Mouse (Mus musculus) limb, embryonic 13.5 days (tissue): ENCODE data around the gene Dimt1. TPM values are rescaled to one million over a fixed set of nuclear protein-coding genes. Genes with fewer than 3 reads are reported as not detected.
A peak's percentile ranks its signal among the peaks of the same experiment; 100 is the strongest.
"Not testable (repeated sequence)": the region's sequence is repeated elsewhere in the genome, so short reads cannot be mapped to it uniquely, and the experiment has no call there.

Experiments
- ATAC-seq: fragments of 200-750 bp; cut with Nextera tagmentation; 2 replicates; pipeline ENCODE4 v1.8.0; 2017; ENCODE audit warnings: low read depth, moderate number of reproducible peaks, moderate TSS enrichment; ENCODE audit not compliant: low FRiP score
- H3K27ac ChIP-seq: fragments of 300-500 bp; sonication (generic); 2 replicates; pipeline ENCODE4 v1.5.1; 2015; ENCODE audit warnings: inconsistent platforms, mild to moderate bottlenecking, moderate library complexity
- H3K27me3 ChIP-seq: fragments of 300-500 bp; sonication (generic); 2 replicates; pipeline ENCODE4 v1.6.1; 2015; ENCODE audit warnings: mild to moderate bottlenecking, inconsistent platforms
- H3K36me3 ChIP-seq: fragments of 300-500 bp; sonication (generic); 2 replicates; pipeline ENCODE4 v1.6.1; 2015; ENCODE audit warnings: inconsistent platforms, mild to moderate bottlenecking, moderate library complexity
- H3K4me1 ChIP-seq: fragments of 300-500 bp; sonication (generic); 2 replicates; pipeline ENCODE4 v1.6.1; 2015; ENCODE audit warnings: inconsistent platforms
- H3K4me2 ChIP-seq: fragments of 300-500 bp; sonication (generic); replicated peaks from 2 replicates; pipeline ENCODE4 v1.6.1; 2015; ENCODE audit warnings: inconsistent platforms, mild to moderate bottlenecking, moderate library complexity
- H3K4me3 ChIP-seq: fragments of 300-500 bp; sonication (generic); 2 replicates; pipeline ENCODE4 v1.5.1; 2015; ENCODE audit warnings: moderate library complexity, mild to moderate bottlenecking, inconsistent platforms
- H3K9ac ChIP-seq: fragments of 300-500 bp; sonication (generic); 2 replicates; pipeline ENCODE4 v1.6.1; 2015; ENCODE audit warnings: mild to moderate bottlenecking, inconsistent platforms
- H3K9me3 ChIP-seq: fragments of 300-500 bp; sonication (generic); 2 replicates; pipeline ENCODE4 v1.6.1; 2016; ENCODE audit warnings: inconsistent platforms
- WGBS: fragments of 180-500 bp; shearing (Covaris S2); methylation state at CpG from one replicate; pipeline ENCODE4 v1.1.7; 2015; 5-methylcytosine and 5-hydroxymethylcytosine counted together
- polyA plus RNA-seq: library from polyadenylated mRNA; unstranded; fragments of >200 nt; fragmentation: Nextera tagmentation; extraction: Ambion mirVana; gene quantifications from 2 replicates; pipeline ENCODE4 v1.2.1, GENCODE M21; 2015

Dimt1 gene
- 52.0 and 53.9 TPM in 2 replicates for polyA plus RNA-seq

DNA sequence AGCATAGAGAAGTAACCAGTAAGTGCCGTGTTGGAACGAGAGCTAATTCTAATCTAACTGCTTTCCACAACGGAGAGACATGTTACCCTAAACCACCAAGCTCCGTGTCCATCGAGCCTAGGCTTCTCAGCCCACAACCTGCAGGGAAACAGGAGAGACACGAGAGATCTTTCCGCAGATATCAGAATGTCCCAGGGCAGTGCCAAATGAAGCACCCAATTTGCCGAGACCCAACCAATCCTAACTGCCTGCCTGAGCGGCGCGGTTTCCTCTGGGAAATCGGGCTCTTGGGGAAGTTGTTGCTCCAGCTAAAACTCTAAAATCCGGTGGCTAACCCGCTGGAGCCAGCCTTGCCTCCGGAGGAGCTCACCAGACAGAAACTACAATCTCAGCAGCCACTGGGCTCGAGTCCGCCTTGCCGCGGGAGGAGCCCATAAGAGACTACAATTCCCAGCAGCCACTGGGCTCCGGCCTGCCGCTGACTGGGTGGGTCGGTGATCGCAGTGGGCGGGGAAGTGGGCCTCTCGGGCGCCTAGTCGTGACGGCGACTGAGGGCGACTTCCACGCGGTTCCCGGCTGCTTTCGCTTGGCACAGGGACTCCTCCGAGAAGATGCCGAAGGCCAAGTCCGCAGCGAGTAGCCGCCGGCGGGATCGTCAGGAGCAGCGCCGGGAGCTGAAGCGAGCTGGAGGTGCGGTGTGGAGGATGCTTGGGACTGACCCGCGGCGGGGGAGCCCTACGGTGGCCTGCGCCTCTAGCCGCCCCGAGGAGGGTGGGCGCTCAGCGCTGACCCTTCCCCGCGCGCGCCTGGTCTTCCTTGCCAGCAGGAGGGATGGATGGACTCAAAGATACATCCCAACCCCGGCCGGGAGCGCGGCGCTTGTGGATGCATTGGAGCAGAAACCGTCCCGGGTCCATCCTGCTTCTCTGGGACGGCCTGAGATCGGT is at the start of gene Dimt1:
Gene Dimt1 (plus strand): TSS at position 534 of the 947 bp plus-strand sequence.
- peak; percentile 100 for ATAC-seq

DNA sequence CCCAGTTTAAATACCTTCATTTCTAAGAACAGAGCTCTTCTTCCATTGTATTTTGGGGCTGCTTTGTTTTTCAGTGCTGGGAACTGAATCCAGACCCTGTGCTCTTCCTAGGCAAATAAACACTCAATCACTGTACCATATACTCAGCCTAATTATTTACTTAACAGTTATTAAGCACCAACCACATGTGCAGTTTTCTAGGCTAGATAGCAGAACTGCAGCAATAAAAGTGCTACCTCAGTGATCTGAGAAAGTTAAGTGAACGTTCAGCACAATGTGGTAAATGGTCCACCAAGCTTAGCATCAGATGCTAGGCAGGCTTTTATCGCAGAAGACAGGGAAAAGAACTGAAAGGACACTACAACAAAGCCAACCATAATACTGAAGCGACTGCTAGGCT is 42.3 kb upstream of the Dimt1 start:
- 75% methylated on average over 3 of the region's 3 CpGs for WGBS
- H3K9me3 ChIP-seq: no peaks in the 10 kb centered on the region
- H3K36me3 ChIP-seq: peaks cover 48% of the 10 kb centered on the region

More for the DNA sequence above, at the start of gene Dimt1:
- Histone ChIP-seq H3K9me3 (no peaks in the 10 kb centered on the region), H3K27me3 (no peaks in the 10 kb centered on the region), H3K36me3 (peaks cover 25% of the 10 kb centered on the region), H3K4me1 (peaks cover 17% of the 10 kb centered on the region), H3K4me3 (peak within 1 kb of the TSS; percentile 90), H3K27ac (peak within 1 kb of the TSS; percentile 63), H3K4me2 (peak within 1 kb of the TSS; percentile 78), H3K9ac (peak within 1 kb of the TSS; percentile 93)
- WGBS: under 1% methylated on average over 64 of the region's 68 CpGs

DNA sequence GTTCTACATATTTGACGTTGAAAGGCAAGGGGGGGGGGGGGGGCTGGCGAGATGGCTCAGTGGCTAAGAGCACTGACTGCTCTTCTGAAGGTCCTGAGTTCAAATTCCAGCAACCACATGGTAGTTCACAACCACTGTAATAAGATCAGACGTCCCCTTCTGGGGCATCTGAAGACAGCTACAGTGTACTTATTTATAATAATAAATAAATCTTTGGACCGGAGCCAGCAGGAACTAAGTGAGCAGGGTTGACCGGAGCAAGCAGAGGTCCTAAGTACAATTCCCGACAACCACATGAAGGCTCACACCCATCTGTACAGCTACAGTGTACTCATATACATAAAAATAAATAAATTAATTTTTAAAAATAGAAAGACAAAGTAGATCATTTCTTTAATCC is 41.8 kb upstream of the Dimt1 start:
- H3K27me3 ChIP-seq, H3K9ac ChIP-seq, H3K4me1 ChIP-seq, H3K4me2 ChIP-seq, H3K4me3 ChIP-seq, H3K9me3 ChIP-seq, H3K27ac ChIP-seq, ATAC-seq: not testable (repeated sequence)
- whole genome bisulfite sequencing: 83% methylated on average over 6 of the region's 6 CpGs
- peaks cover 48% of the 10 kb centered on the region for H3K36me3 ChIP-seq

More for the DNA sequence above, 42.3 kb upstream of the Dimt1 start:
- no peak overlapping the region for H3K9ac ChIP-seq
- no peaks in the 10 kb centered on the region for H3K4me1 ChIP-seq
- no peak for ATAC-seq
- no peak overlapping the region for H3K27ac ChIP-seq
- H3K4me2 ChIP-seq: no peak overlapping the region
- H3K27me3 ChIP-seq: no peaks in the 10 kb centered on the region
- H3K4me3 ChIP-seq: no peak overlapping the region

DNA sequence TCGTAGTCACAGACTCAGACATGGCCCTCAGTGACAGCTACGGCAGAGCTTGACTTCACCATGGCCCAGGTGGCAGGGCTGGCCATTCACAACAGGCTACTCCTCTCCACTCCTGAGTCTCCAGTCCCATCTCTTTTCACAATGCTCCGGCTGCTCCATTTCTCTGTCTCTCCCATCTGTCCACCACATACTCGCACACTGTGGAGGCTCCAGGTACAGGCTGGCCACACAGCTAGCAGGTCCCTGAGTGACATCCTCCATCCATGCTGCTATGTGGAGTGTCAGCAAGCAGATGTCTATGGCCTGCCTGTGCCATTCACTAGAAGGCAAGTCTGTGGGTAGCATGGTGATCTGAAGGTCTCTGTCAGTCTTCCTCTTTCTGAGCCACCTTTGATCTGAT is 39.7 kb upstream of the Dimt1 start:
- WGBS: 95% methylated on average over 4 of the region's 4 CpGs
- H3K9ac ChIP-seq: no peak overlapping the region
- peaks cover 46% of the 10 kb centered on the region for H3K36me3 ChIP-seq
- H3K4me2 ChIP-seq: no peak overlapping the region
- no peak overlapping the region for H3K27ac ChIP-seq
- no peak overlapping the region for H3K4me3 ChIP-seq
- no peak for ATAC-seq
- H3K4me1 ChIP-seq: no peaks in the 10 kb centered on the region
- no peaks in the 10 kb centered on the region for H3K9me3 ChIP-seq
- no peaks in the 10 kb centered on the region for H3K27me3 ChIP-seq

DNA sequence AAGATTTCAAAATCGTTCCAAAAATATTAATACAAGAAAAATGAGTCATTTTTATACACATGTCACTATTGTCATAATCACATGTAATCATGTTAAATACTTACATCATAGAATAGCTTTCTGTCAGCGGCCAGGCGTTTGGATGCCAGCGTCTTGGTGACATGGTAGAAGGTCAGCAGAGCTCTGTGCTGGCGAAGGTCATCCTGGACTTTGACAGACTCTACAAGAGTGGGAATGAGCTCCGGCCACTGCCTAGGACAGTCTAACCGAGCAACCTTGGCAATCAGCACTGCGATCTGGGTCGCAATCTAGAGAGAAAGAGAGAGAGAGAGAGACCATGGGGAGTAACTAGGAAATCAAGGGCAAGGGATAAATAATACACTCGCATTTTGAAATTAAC is 36.8 kb upstream of the Dimt1 start:
- no peak overlapping the region for H3K4me2 ChIP-seq
- H3K4me3 ChIP-seq: no peak overlapping the region
- H3K27ac ChIP-seq: no peak overlapping the region
- no peaks in the 10 kb centered on the region for H3K27me3 ChIP-seq
- no peak overlapping the region for H3K9ac ChIP-seq
- peaks cover 46% of the 10 kb centered on the region for H3K36me3 ChIP-seq
- no peaks in the 10 kb centered on the region for H3K4me1 ChIP-seq
- H3K9me3 ChIP-seq: no peaks in the 10 kb centered on the region
- ATAC-seq: no peak
- WGBS: 95% methylated on average over 10 of the region's 10 CpGs

DNA sequence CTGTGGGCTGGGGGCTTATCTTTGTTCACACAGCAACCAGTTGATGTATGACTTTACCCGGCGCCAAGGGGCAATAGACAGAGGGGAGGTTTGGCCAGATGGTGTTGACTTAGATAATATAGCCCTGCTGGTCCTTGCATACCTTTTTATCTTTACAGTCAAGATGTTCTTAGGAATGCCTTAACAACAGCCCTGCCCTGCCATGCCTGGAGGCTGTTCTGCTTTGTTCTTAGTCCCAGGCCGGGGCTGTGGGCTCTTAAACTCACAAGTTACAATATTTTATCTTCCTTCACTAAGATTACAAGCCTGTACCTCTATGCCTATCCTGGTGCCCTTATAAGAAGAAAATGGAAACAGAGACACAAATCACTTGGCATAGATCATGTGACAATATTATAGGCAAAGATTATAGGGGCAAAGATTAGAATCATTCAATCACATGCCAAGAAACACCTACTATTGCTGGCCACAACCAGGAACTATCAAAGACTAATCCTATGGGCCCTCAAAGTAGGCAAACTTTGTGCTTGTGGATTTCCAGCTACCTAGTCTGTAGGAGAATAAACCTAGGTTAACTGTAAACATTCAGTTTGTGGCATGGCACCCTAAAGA is 33.7 kb upstream of the Dimt1 start:
- Histone ChIP-seq H3K9ac (no peak overlapping the region), H3K27ac (no peak overlapping the region), H3K4me2 (no peak overlapping the region), H3K4me1 (no peaks in the 10 kb centered on the region), H3K9me3 (no peaks in the 10 kb centered on the region), H3K27me3 (no peaks in the 10 kb centered on the region), H3K4me3 (no peak overlapping the region), H3K36me3 (peaks cover 22% of the 10 kb centered on the region)
- ATAC-seq: no peak
- 36% methylated on average over 3 of the region's 3 CpGs for WGBS

DNA sequence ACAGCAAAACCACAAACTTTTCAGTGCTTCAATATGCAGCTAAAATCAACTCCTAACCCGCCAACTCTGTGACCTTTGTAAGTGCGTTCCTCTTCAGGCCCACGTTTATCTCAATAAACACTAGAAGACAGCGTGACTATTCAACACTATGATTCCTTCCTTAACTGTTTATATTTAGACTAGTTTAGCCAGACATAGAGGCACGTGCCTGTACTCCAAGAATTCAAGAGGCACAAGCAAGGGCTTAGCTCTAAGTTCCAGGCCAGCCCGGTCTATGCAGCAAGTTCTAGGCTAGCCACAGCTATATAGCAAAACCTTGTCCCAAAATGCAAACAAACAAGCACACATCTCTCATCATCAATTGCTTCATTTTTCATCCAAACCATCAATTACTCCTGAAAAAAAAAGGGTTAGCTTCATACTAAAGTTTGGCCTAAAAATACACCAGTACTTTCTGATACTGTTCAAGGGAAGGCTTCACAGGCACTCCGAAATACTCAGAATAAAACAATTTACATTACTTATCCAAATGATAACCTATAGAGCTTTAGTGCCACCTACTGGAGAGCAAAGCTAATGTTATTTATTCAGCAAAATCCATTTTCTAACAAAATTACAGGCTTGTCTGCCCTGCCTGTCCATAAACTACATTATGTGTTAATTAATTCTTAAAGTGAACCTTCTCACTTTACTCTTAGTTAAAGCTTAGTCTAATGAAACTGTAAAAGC is 28.4 kb upstream of the Dimt1 start:
- Histone ChIP-seq H3K4me2 (no peak overlapping the region), H3K4me3 (no peak overlapping the region), H3K27ac (no peak overlapping the region), H3K4me1 (no peaks in the 10 kb centered on the region), H3K9me3 (no peaks in the 10 kb centered on the region), H3K9ac (no peak overlapping the region), H3K27me3 (no peaks in the 10 kb centered on the region), H3K36me3 (peaks cover 34% of the 10 kb centered on the region)
- 91% methylated on average over 7 of the region's 7 CpGs for WGBS
- no peak for ATAC-seq

DNA sequence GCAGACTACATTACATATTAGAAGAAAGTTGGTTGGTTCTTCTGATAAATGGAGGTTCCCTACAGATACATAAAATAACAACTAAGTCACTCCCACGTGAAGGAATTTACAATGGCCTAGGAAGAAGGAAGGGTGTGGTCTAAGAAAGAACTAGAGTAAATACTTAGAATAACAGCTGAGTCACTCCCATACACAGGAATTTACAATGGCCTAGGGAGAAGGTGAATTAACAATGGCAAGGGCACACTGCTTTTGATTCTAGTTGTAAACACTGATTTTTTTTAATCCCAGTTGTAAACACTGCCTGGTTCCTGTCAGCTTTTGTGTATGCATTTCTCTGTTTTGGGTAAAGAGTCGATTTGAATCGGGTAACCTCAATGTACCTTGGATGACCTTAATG is 21.0 kb upstream of the Dimt1 start:
- not testable (repeated sequence) for H3K27ac ChIP-seq, H3K9me3 ChIP-seq, H3K4me2 ChIP-seq, H3K4me3 ChIP-seq, H3K9ac ChIP-seq, ATAC-seq, H3K27me3 ChIP-seq, H3K4me1 ChIP-seq
- WGBS: 90% methylated on average over 3 of the region's 3 CpGs
- H3K36me3 ChIP-seq: peaks cover 39% of the 10 kb centered on the region

DNA sequence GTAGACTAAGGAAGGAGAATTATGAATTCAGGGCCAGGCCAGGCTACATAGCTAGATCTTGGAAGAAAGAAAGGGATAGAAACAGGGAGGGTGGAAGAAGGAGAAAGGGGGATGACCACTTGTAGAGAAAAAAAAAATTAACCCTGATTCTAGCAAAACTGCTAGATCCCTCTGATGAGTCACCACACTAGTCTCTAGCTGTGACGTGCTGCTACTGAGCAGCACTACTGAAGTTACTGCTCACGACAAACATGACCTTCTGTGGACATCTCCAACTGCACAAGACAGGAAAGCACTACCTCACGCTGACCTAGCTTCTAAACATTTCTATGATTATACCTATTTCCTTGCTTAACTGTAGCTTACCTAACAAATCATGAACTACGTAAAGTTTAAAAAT is 18.6 kb upstream of the Dimt1 start:
- H3K4me1 ChIP-seq: no peaks in the 10 kb centered on the region
- H3K4me2 ChIP-seq: no peak overlapping the region
- peaks cover 10% of the 10 kb centered on the region for H3K9me3 ChIP-seq
- H3K36me3 ChIP-seq: peaks cover 20% of the 10 kb centered on the region
- H3K4me3 ChIP-seq: no peak overlapping the region
- ATAC-seq: no peak
- no peak overlapping the region for H3K9ac ChIP-seq
- no peak overlapping the region for H3K27ac ChIP-seq
- 93% methylated on average over 4 of the region's 4 CpGs for WGBS
- H3K27me3 ChIP-seq: no peaks in the 10 kb centered on the region

DNA sequence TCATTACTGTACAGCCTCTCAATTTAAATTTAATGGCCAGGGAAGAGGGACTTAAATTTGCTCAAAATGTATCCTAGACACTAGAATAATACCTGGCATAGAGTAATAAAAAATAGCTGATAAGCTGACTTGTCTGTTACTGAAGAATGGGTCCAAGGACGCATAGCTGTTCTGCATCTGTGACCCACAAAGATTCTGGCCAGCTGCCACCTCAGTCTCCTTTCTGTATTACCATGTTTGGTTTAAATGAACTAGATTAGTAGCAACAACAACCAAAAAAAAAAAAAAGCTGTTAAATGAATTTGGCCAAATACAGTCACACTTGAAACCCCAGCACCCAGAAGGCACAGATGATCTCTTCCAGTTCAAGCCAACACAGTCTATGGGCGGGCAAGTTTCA is 17.7 kb upstream of the Dimt1 start:
- H3K9me3 ChIP-seq: peaks cover 10% of the 10 kb centered on the region
- ATAC-seq: no peak
- no peak overlapping the region for H3K9ac ChIP-seq
- no peak overlapping the region for H3K4me2 ChIP-seq
- peaks cover 19% of the 10 kb centered on the region for H3K36me3 ChIP-seq
- WGBS: 89% methylated on average over 2 of the region's 2 CpGs
- no peaks in the 10 kb centered on the region for H3K27me3 ChIP-seq
- no peaks in the 10 kb centered on the region for H3K4me1 ChIP-seq
- no peak overlapping the region for H3K4me3 ChIP-seq
- no peak overlapping the region for H3K27ac ChIP-seq

DNA sequence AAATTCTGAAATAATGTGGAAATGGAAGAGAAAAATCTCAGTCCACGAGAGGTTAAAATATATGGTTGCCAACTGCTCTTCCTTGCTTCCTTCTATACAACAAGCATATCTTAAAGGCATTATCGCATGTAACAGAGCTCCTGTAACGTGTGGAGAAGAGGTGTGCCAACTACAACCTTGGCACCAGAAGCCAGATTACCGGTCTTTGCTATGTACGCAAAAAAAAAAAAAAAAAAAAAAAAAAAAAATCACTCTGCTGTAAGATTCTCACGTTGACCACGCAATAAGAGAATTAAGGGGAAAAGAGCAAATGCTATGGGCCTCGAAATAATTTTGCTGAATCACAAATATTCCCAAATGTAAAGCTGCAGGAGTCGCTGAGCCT is 11.1 kb upstream of the Dimt1 start:
- no peaks in the 10 kb centered on the region for H3K36me3 ChIP-seq
- ATAC-seq: no peak
- H3K9ac ChIP-seq: peak overlapping the region; percentile 90
- no peak overlapping the region for H3K27ac ChIP-seq
- WGBS: 7% methylated on average over 9 of the region's 9 CpGs
- H3K4me3 ChIP-seq: peak overlapping the region; percentile 98
- peaks cover 7% of the 10 kb centered on the region for H3K4me1 ChIP-seq
- H3K27me3 ChIP-seq: no peaks in the 10 kb centered on the region
- peak overlapping the region; percentile 71 for H3K4me2 ChIP-seq
- H3K9me3 ChIP-seq: no peaks in the 10 kb centered on the region
